Mouse (Mus musculus): ENCODE results near the gene Elp6. TPM values are rescaled to one million over a fixed set of nuclear protein-coding genes. Genes with fewer than 3 reads are reported as not detected.

Elp6 gene
- polyA plus RNA-seq, 1 experiment from 2014 or later: 41.6 TPM

- no peaks in the 10 kb centered on the region for H3K27me3 ChIP-seq (ENCODE audit: control insufficient read depth, insufficient read depth, low read length)
- no peaks in the 10 kb centered on the region for H3K9me3 ChIP-seq (ENCODE audit: control insufficient read depth, low read length)
- no peak overlapping the region for H3K27ac ChIP-seq (ENCODE audit: low read depth, low read length)
- H3K4me1 ChIP-seq (ENCODE audit: control insufficient read depth, insufficient read depth, low read length): no peaks in the 10 kb centered on the region
- H3K36me3 ChIP-seq (ENCODE audit: control insufficient read depth, insufficient read depth, low read length): no peaks in the 10 kb centered on the region
- 92% methylated on average over 5 of the region's 5 CpGs for WGBS
- H3K4me3 ChIP-seq (ENCODE audit: low read depth, low read length): no peak overlapping the region
- H3K9ac ChIP-seq (replicated peaks; ENCODE audit: low read depth, low read length): no peak overlapping the region
- no peak overlapping the region for H3K4me2 ChIP-seq (ENCODE audit: low read depth, low read length)
- no peak for ATAC-seq (ENCODE audit: low read depth)
Measured at GRCm38 (mm10) chr9:110340037-110340750, 35.2 kb downstream of the Elp6 start.

- H3K27me3 ChIP-seq (ENCODE audit: control insufficient read depth, insufficient read depth, low read length): no peaks in the 10 kb centered on the region
- no peak overlapping the region for H3K27ac ChIP-seq (ENCODE audit: low read depth, low read length)
- 82% methylated on average over 8 of the region's 8 CpGs for WGBS
- H3K4me3 ChIP-seq (ENCODE audit: low read depth, low read length): no peak overlapping the region
- H3K36me3 ChIP-seq (ENCODE audit: control insufficient read depth, insufficient read depth, low read length): no peaks in the 10 kb centered on the region
- no peak overlapping the region for H3K9ac ChIP-seq (replicated peaks; ENCODE audit: low read depth, low read length)
- H3K4me1 ChIP-seq (ENCODE audit: control insufficient read depth, insufficient read depth, low read length): no peaks in the 10 kb centered on the region
- ATAC-seq (ENCODE audit: low read depth): no peak
- no peaks in the 10 kb centered on the region for H3K9me3 ChIP-seq (ENCODE audit: control insufficient read depth, low read length)
- H3K4me2 ChIP-seq (ENCODE audit: low read depth, low read length): no peak overlapping the region
Measured at GRCm38 (mm10) chr9:110342008-110342407, 37.0 kb downstream of the Elp6 start.

GRCm38 (mm10) chr9:110343805-110344204, 38.8 kb downstream of the Elp6 start:
- no peak for ATAC-seq (ENCODE audit: low read depth)

GRCm38 (mm10) chr9:110345057-110345739, 40.2 kb downstream of the Elp6 start:
- Histone ChIP-seq H3K4me1 (ENCODE audit: control insufficient read depth, insufficient read depth, low read length) (no peaks in the 10 kb centered on the region), H3K9ac (replicated peaks; ENCODE audit: low read depth, low read length) (no peak overlapping the region), H3K4me3 (ENCODE audit: low read depth, low read length) (no peak overlapping the region), H3K36me3 (ENCODE audit: control insufficient read depth, insufficient read depth, low read length) (no peaks in the 10 kb centered on the region), H3K27me3 (ENCODE audit: control insufficient read depth, insufficient read depth, low read length) (no peaks in the 10 kb centered on the region), H3K27ac (ENCODE audit: low read depth, low read length) (no peak overlapping the region), H3K4me2 (ENCODE audit: low read depth, low read length) (no peak overlapping the region), H3K9me3 (ENCODE audit: control insufficient read depth, low read length) (no peaks in the 10 kb centered on the region)
- WGBS: 71% methylated on average over 7 of the region's 7 CpGs
- no peak for ATAC-seq (ENCODE audit: low read depth)

More at GRCm38 (mm10) chr9:110343805-110344204, 38.8 kb downstream of the Elp6 start:
- Histone ChIP-seq H3K9me3 (ENCODE audit: control insufficient read depth, low read length) (no peaks in the 10 kb centered on the region), H3K9ac (replicated peaks; ENCODE audit: low read depth, low read length) (no peak overlapping the region), H3K4me2 (ENCODE audit: low read depth, low read length) (no peak overlapping the region), H3K36me3 (ENCODE audit: control insufficient read depth, insufficient read depth, low read length) (no peaks in the 10 kb centered on the region), H3K4me3 (ENCODE audit: low read depth, low read length) (no peak overlapping the region), H3K27ac (ENCODE audit: low read depth, low read length) (no peak overlapping the region), H3K4me1 (ENCODE audit: control insufficient read depth, insufficient read depth, low read length) (no peaks in the 10 kb centered on the region), H3K27me3 (ENCODE audit: control insufficient read depth, insufficient read depth, low read length) (no peaks in the 10 kb centered on the region)
- 76% methylated on average over 6 of the region's 6 CpGs for WGBS

GRCm38 (mm10) chr9:110348899-110349298, 43.9 kb downstream of the Elp6 start:
- ATAC-seq (ENCODE audit: low read depth): no peak
- Histone ChIP-seq H3K36me3 (ENCODE audit: control insufficient read depth, insufficient read depth, low read length) (no peaks in the 10 kb centered on the region), H3K4me3 (ENCODE audit: low read depth, low read length) (no peak overlapping the region), H3K27me3 (ENCODE audit: control insufficient read depth, insufficient read depth, low read length) (no peaks in the 10 kb centered on the region), H3K4me2 (ENCODE audit: low read depth, low read length) (no peak overlapping the region), H3K9me3 (ENCODE audit: control insufficient read depth, low read length) (no peaks in the 10 kb centered on the region), H3K4me1 (ENCODE audit: control insufficient read depth, insufficient read depth, low read length) (no peaks in the 10 kb centered on the region), H3K9ac (replicated peaks; ENCODE audit: low read depth, low read length) (no peak overlapping the region), H3K27ac (ENCODE audit: low read depth, low read length) (no peak overlapping the region)
- 73% methylated on average over 4 of the region's 4 CpGs for WGBS

DNA sequence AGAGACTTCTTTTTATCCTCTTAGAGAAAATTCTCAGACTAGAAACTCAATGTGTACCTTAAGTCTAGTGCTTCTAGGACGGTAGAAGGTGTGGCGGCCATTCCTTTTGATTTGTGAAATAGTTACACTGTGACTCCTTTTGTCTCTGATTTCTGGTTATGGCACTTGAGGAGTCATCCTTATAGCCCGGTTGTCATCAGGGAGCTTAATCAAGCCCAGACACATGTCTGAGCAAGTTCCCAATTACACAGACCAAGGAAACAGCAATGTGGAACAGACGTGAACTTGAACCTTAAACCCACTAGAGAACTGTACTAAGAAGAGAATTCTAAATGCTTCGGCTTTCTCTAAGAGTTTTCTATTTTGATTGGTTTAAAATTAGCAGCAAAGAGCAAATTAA, 45.2 kb downstream of the Elp6 start:
- no peak overlapping the region for H3K27ac ChIP-seq (ENCODE audit: low read depth, low read length)
- no peak overlapping the region for H3K4me3 ChIP-seq (ENCODE audit: low read depth, low read length)
- H3K27me3 ChIP-seq (ENCODE audit: control insufficient read depth, insufficient read depth, low read length): no peaks in the 10 kb centered on the region
- no peak overlapping the region for H3K4me2 ChIP-seq (ENCODE audit: low read depth, low read length)
- 0 out of 2 replicates have a peak, but pooled peaks cover 3% of the 10 kb centered on the region for H3K36me3 ChIP-seq (ENCODE audit: control insufficient read depth, insufficient read depth, low read length)
- WGBS: 89% methylated on average over 5 of the region's 5 CpGs
- no peak for ATAC-seq (ENCODE audit: low read depth)
- no peaks in the 10 kb centered on the region for H3K9me3 ChIP-seq (ENCODE audit: control insufficient read depth, low read length)
- H3K4me1 ChIP-seq (ENCODE audit: control insufficient read depth, insufficient read depth, low read length): no peaks in the 10 kb centered on the region
- no peak overlapping the region for H3K9ac ChIP-seq (replicated peaks; ENCODE audit: low read depth, low read length)

- 0 out of 2 replicates have a peak, but pooled peaks cover 3% of the 10 kb centered on the region for H3K36me3 ChIP-seq (ENCODE audit: control insufficient read depth, insufficient read depth, low read length)
Measured at GRCm38 (mm10) chr9:110350612-110351011, 45.6 kb downstream of the Elp6 start.

GRCm38 (mm10) chr9:110351350-110351749, 46.4 kb downstream of the Elp6 start:
- no peaks in the 10 kb centered on the region for H3K27me3 ChIP-seq (ENCODE audit: control insufficient read depth, insufficient read depth, low read length)
- no peak for ATAC-seq (ENCODE audit: low read depth)
- H3K4me2 ChIP-seq (ENCODE audit: low read depth, low read length): no peak overlapping the region
- H3K4me3 ChIP-seq (ENCODE audit: low read depth, low read length): no peak overlapping the region
- WGBS: 88% methylated on average over 2 of the region's 2 CpGs
- H3K9me3 ChIP-seq (ENCODE audit: control insufficient read depth, low read length): no peaks in the 10 kb centered on the region
- H3K27ac ChIP-seq (ENCODE audit: low read depth, low read length): no peak overlapping the region
- H3K4me1 ChIP-seq (ENCODE audit: control insufficient read depth, insufficient read depth, low read length): no peaks in the 10 kb centered on the region
- 0 out of 2 replicates have a peak, but pooled peaks cover 3% of the 10 kb centered on the region for H3K36me3 ChIP-seq (ENCODE audit: control insufficient read depth, insufficient read depth, low read length)
- H3K9ac ChIP-seq (replicated peaks; ENCODE audit: low read depth, low read length): no peak overlapping the region

More at GRCm38 (mm10) chr9:110350612-110351011, 45.6 kb downstream of the Elp6 start:
- ATAC-seq (ENCODE audit: low read depth): no peak
- WGBS: 97% methylated on average over 5 of the region's 5 CpGs
- no peak overlapping the region for H3K4me3 ChIP-seq (ENCODE audit: low read depth, low read length)
- no peak overlapping the region for H3K9ac ChIP-seq (replicated peaks; ENCODE audit: low read depth, low read length)
- H3K27ac ChIP-seq (ENCODE audit: low read depth, low read length): no peak overlapping the region
- H3K27me3 ChIP-seq (ENCODE audit: control insufficient read depth, insufficient read depth, low read length): no peaks in the 10 kb centered on the region
- H3K4me2 ChIP-seq (ENCODE audit: low read depth, low read length): no peak overlapping the region
- no peaks in the 10 kb centered on the region for H3K9me3 ChIP-seq (ENCODE audit: control insufficient read depth, low read length)
- no peaks in the 10 kb centered on the region for H3K4me1 ChIP-seq (ENCODE audit: control insufficient read depth, insufficient read depth, low read length)

- no peaks in the 10 kb centered on the region for H3K4me1 ChIP-seq (ENCODE audit: control insufficient read depth, insufficient read depth, low read length)
- no peak overlapping the region for H3K4me3 ChIP-seq (ENCODE audit: low read depth, low read length)
- no peaks in the 10 kb centered on the region for H3K27me3 ChIP-seq (ENCODE audit: control insufficient read depth, insufficient read depth, low read length)
- H3K27ac ChIP-seq (ENCODE audit: low read depth, low read length): no peak overlapping the region
- 87% methylated on average over 8 of the region's 8 CpGs for WGBS
- no peak overlapping the region for H3K9ac ChIP-seq (replicated peaks; ENCODE audit: low read depth, low read length)
- no peak overlapping the region for H3K4me2 ChIP-seq (ENCODE audit: low read depth, low read length)
- ATAC-seq (ENCODE audit: low read depth): no peak
- H3K9me3 ChIP-seq (ENCODE audit: control insufficient read depth, low read length): no peaks in the 10 kb centered on the region
- 0 out of 2 replicates have a peak, but pooled peaks cover 6% of the 10 kb centered on the region for H3K36me3 ChIP-seq (ENCODE audit: control insufficient read depth, insufficient read depth, low read length)
Measured at GRCm38 (mm10) chr9:110351932-110352632, 47.1 kb downstream of the Elp6 start.
